Mouse (Mus musculus): ENCODE measurements around the gene Smr2. TPM values are rescaled to one million over a fixed set of nuclear protein-coding genes. Genes with fewer than 3 reads are reported as not detected.

Gene Smr2
- not detected in 2 replicates for polyA plus RNA-seq (2015; fragmentation: Nextera tagmentation; extraction: Ambion mirVana)

DNA sequence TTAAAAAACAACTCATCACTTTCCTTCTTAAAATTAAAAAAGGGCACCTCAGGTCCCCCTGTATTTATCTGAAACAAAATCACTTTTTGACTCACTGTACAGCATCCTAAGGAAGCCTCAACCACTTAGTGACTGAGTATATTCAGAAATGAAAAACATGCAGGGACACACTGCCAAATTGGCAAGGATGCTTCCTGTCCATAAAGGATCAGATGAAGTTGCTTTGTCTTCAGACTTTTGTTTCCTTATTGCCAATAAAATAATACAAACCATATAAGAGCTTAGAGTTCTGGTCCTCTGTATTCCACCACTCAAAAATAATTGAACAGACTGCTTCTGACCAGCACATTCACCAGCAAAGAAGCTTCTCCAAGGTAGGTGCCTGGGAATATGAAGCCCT, at the start of gene Smr2:
TSS of gene Smr2 (plus strand) at position 301 of the 400 bp plus-strand sequence.

DNA sequence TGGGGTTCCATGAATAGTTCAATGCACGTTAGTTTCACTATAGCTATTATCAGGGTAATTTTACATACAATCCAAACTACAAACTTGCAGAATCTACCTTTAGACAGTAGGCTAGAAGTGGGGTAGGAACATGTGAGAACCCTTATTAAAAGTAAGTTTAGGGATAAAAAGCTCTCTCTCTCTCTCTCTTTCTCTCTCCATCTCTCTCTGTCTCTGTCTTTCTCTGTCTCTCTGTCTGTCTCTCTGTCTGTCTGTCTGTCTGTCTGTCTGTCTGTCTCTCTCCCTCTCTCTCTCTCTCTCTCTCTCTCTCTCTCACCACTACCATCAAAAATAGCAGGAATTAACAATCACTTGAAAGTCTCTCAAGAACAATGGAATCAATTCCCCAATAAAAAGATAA, 25.1 kb downstream of the Smr2 start, which contains the start of gene Gm11116:
TSS of gene Gm11116 (minus strand) at position 101 of the 400 bp plus-strand sequence.

DNA sequence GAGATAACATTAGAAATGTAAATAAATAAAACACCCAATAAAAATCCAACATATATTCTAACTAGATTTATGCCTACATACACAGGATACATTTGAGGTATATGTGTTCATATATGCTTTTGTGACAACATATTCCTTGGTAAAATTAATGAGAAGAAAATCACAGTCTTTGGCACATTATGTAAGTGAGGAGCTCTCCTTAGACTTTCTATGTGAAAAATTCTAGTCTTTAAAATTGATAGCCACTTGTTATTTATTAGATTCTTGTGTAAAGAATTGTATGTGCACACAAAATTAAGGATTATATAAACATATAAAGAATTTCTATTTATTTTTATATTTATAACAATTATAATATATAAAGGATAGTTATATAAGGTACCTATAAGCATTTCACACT, 67.6 kb downstream of the Smr2 start, which contains the start of gene Gm11115:
TSS of gene Gm11115 (minus strand) at position 101 of the 400 bp plus-strand sequence.

Other genes with a start within 250 kb of the Smr2 start
- not detected in 2 replicates for gene Odam, start 201.5 kb upstream of the Smr2 start, polyA plus RNA-seq (2015; fragmentation: Nextera tagmentation; extraction: Ambion mirVana)
- 0.19 TPM in 1 of 2 replicates, not detected in the other for gene Csn3, start 161.0 kb upstream of the Smr2 start, polyA plus RNA-seq (2015; fragmentation: Nextera tagmentation; extraction: Ambion mirVana)
- gene 2310003L06Rik, start 117.1 kb upstream of the Smr2 start, polyA plus RNA-seq (2015; fragmentation: Nextera tagmentation; extraction: Ambion mirVana): not detected in 2 replicates
- not detected in 2 replicates for gene Gm28434, start 117.0 kb upstream of the Smr2 start, polyA plus RNA-seq (2015; fragmentation: Nextera tagmentation; extraction: Ambion mirVana)
- gene Cabs1, start 107.1 kb upstream of the Smr2 start, polyA plus RNA-seq (2015; fragmentation: Nextera tagmentation; extraction: Ambion mirVana): not detected in 2 replicates
- gene Smr3a, start 84.0 kb upstream of the Smr2 start, polyA plus RNA-seq (2015; fragmentation: Nextera tagmentation; extraction: Ambion mirVana): not detected in 2 replicates
- gene Gm11116, start 25.0 kb downstream of the Smr2 start, polyA plus RNA-seq (2015; fragmentation: Nextera tagmentation; extraction: Ambion mirVana): not detected in 2 replicates
- gene Gm11115, start 67.5 kb downstream of the Smr2 start, polyA plus RNA-seq (2015; fragmentation: Nextera tagmentation; extraction: Ambion mirVana): not detected in 2 replicates
- not detected in 2 replicates for gene Gm7714, start 182.4 kb downstream of the Smr2 start, polyA plus RNA-seq (2015; fragmentation: Nextera tagmentation; extraction: Ambion mirVana)
- gene Prol1, start 230.8 kb downstream of the Smr2 start, polyA plus RNA-seq (2015; fragmentation: Nextera tagmentation; extraction: Ambion mirVana): not detected in 2 replicates

All from skeletal muscle tissue, postnatal 0 days (tissue).